Mouse (Mus musculus): ENCODE data around the gene Gsn. TPM values are rescaled to one million over a fixed set of nuclear protein-coding genes. Genes with fewer than 3 reads are reported as not detected.
A peak's percentile ranks its signal among the peaks of the same experiment; 100 is the strongest.

Gene Gsn
- polyA plus RNA-seq, 1 experiment from 2014 or later: 134 TPM

GRCm38 (mm10) chr2:35253751-35254150, 2.4 kb upstream of the Gsn start:
- ATAC-seq (ENCODE audit: insufficient read depth): no peak

GRCm38 (mm10) chr2:35255004-35255403, 1.2 kb upstream of the Gsn start:
- no peak overlapping the region for H3K9ac ChIP-seq
- peaks cover 21% of the 10 kb centered on the region for H3K4me1 ChIP-seq (replicated peaks)
- ATAC-seq (ENCODE audit: insufficient read depth): no peak
- no peaks in the 10 kb centered on the region for H3K36me3 ChIP-seq (replicated peaks)
- no peak overlapping the region for H3K4me2 ChIP-seq
- H3K9me3 ChIP-seq (replicated peaks): no peaks in the 10 kb centered on the region
- peaks cover 47% of the 10 kb centered on the region for H3K27me3 ChIP-seq
- 45% methylated on average over 5 of the region's 5 CpGs for WGBS (ENCODE audit: insufficient replicate concordance)
- H3K4me3 ChIP-seq (replicated peaks): no peak overlapping the region
- no peak overlapping the region for H3K27ac ChIP-seq (replicated peaks)

More at GRCm38 (mm10) chr2:35253751-35254150, 2.4 kb upstream of the Gsn start:
- 42% methylated on average over 4 of the region's 4 CpGs for WGBS (ENCODE audit: insufficient replicate concordance)
- Histone ChIP-seq H3K4me3 (replicated peaks) (no peak overlapping the region), H3K36me3 (replicated peaks) (no peaks in the 10 kb centered on the region), H3K9me3 (replicated peaks) (no peaks in the 10 kb centered on the region), H3K27ac (replicated peaks) (no peak overlapping the region), H3K27me3 (peaks cover 46% of the 10 kb centered on the region), H3K4me2 (no peak overlapping the region), H3K9ac (no peak overlapping the region), H3K4me1 (replicated peaks) (peaks cover 17% of the 10 kb centered on the region)

- Histone ChIP-seq H3K36me3 (replicated peaks) (no peaks in the 10 kb centered on the region), H3K9me3 (replicated peaks) (no peaks in the 10 kb centered on the region), H3K4me3 (replicated peaks) (no peak overlapping the region; the same call in 1 of the 2 replicates), H3K27me3 (peaks cover 47% of the 10 kb centered on the region), H3K27ac (replicated peaks) (no peak overlapping the region), H3K4me2 (no peak overlapping the region), H3K4me1 (replicated peaks) (peaks cover 21% of the 10 kb centered on the region), H3K9ac (no peak overlapping the region)
- ATAC-seq (ENCODE audit: insufficient read depth): no peak
- WGBS (ENCODE audit: insufficient replicate concordance): 58% methylated on average over 7 of the region's 7 CpGs
Observed at GRCm38 (mm10) chr2:35255462-35255861, 718 bp upstream of the Gsn start.

- Histone ChIP-seq H3K4me2 (peak overlapping the region; percentile 75), H3K4me1 (replicated peaks) (peaks cover 21% of the 10 kb centered on the region), H3K9ac (no peak overlapping the region), H3K27ac (replicated peaks) (no peak overlapping the region), H3K36me3 (replicated peaks) (no peaks in the 10 kb centered on the region), H3K27me3 (peaks cover 47% of the 10 kb centered on the region), H3K9me3 (replicated peaks) (no peaks in the 10 kb centered on the region), H3K4me3 (replicated peaks) (peak overlapping the region; percentile 55)
- WGBS (ENCODE audit: insufficient replicate concordance): 26% methylated on average over 8 of the region's 8 CpGs
- ATAC-seq (ENCODE audit: insufficient read depth): no peak
Observed at GRCm38 (mm10) chr2:35256932-35257331, 752 bp downstream of the Gsn start.

GRCm38 (mm10) chr2:35257886-35258285, 1.7 kb downstream of the Gsn start:
- H3K9ac ChIP-seq: no peak overlapping the region
- no peak overlapping the region for H3K27ac ChIP-seq (replicated peaks)
- ATAC-seq (ENCODE audit: insufficient read depth): no peak
- H3K36me3 ChIP-seq (replicated peaks): no peaks in the 10 kb centered on the region
- WGBS (ENCODE audit: insufficient replicate concordance): 43% methylated on average over 2 of the region's 2 CpGs
- H3K4me2 ChIP-seq: no peak overlapping the region
- H3K9me3 ChIP-seq (replicated peaks): no peaks in the 10 kb centered on the region
- peaks cover 47% of the 10 kb centered on the region for H3K27me3 ChIP-seq
- peaks cover 21% of the 10 kb centered on the region for H3K4me1 ChIP-seq (replicated peaks)
- H3K4me3 ChIP-seq (replicated peaks): no peak overlapping the region

- H3K27ac ChIP-seq (replicated peaks): no peak overlapping the region
Observed at GRCm38 (mm10) chr2:35258590-35258989, 2.4 kb downstream of the Gsn start.

GRCm38 (mm10) chr2:35259338-35260080, 3.3 kb downstream of the Gsn start:
- Histone ChIP-seq H3K4me2 (no peak overlapping the region), H3K27me3 (peaks cover 41% of the 10 kb centered on the region), H3K4me3 (replicated peaks) (no peak overlapping the region), H3K4me1 (replicated peaks) (peaks cover 21% of the 10 kb centered on the region), H3K36me3 (replicated peaks) (no peaks in the 10 kb centered on the region), H3K27ac (replicated peaks) (no peak overlapping the region), H3K9me3 (replicated peaks) (no peaks in the 10 kb centered on the region), H3K9ac (no peak overlapping the region)
- no peak for ATAC-seq (ENCODE audit: insufficient read depth)
- WGBS (ENCODE audit: insufficient replicate concordance): 21% methylated on average over 13 of the region's 13 CpGs

More at GRCm38 (mm10) chr2:35258590-35258989, 2.4 kb downstream of the Gsn start:
- 57% methylated on average over 4 of the region's 4 CpGs for WGBS (ENCODE audit: insufficient replicate concordance)
- no peak for ATAC-seq (ENCODE audit: insufficient read depth)
- Histone ChIP-seq H3K9me3 (replicated peaks) (no peaks in the 10 kb centered on the region), H3K4me2 (no peak overlapping the region), H3K27me3 (peaks cover 47% of the 10 kb centered on the region), H3K4me3 (replicated peaks) (no peak overlapping the region), H3K4me1 (replicated peaks) (peaks cover 21% of the 10 kb centered on the region), H3K9ac (no peak overlapping the region), H3K36me3 (replicated peaks) (no peaks in the 10 kb centered on the region)

- no peaks in the 10 kb centered on the region for H3K36me3 ChIP-seq (replicated peaks)
- no peak overlapping the region for H3K27ac ChIP-seq (replicated peaks)
- no peak overlapping the region for H3K4me2 ChIP-seq
- H3K9me3 ChIP-seq (replicated peaks): no peaks in the 10 kb centered on the region
- no peak overlapping the region for H3K9ac ChIP-seq
- 9% methylated on average over 1 of the region's 1 CpGs for WGBS (ENCODE audit: insufficient replicate concordance)
- H3K4me3 ChIP-seq (replicated peaks): no peak overlapping the region
- no peak for ATAC-seq (ENCODE audit: insufficient read depth)
- peaks cover 33% of the 10 kb centered on the region for H3K27me3 ChIP-seq
- peaks cover 21% of the 10 kb centered on the region for H3K4me1 ChIP-seq (replicated peaks)
Observed at GRCm38 (mm10) chr2:35260291-35260690, 4.1 kb downstream of the Gsn start.

GRCm38 (mm10) chr2:35264095-35264494, 7.9 kb downstream of the Gsn start:
- Histone ChIP-seq H3K9ac (no peak overlapping the region), H3K4me2 (no peak overlapping the region), H3K27me3 (no peaks in the 10 kb centered on the region), H3K36me3 (replicated peaks) (no peaks in the 10 kb centered on the region), H3K4me3 (replicated peaks) (no peak overlapping the region), H3K27ac (replicated peaks) (no peak overlapping the region), H3K4me1 (replicated peaks) (peaks cover 16% of the 10 kb centered on the region), H3K9me3 (replicated peaks) (no peaks in the 10 kb centered on the region)
- no peak for ATAC-seq (ENCODE audit: insufficient read depth)
- 15% methylated on average over 1 of the region's 1 CpGs for WGBS (ENCODE audit: insufficient replicate concordance)

GRCm38 (mm10) chr2:35265296-35265695, 9.1 kb downstream of the Gsn start:
- Histone ChIP-seq H3K9me3 (replicated peaks) (no peaks in the 10 kb centered on the region), H3K27me3 (no peaks in the 10 kb centered on the region), H3K9ac (no peak overlapping the region), H3K27ac (replicated peaks) (no peak overlapping the region), H3K4me2 (no peak overlapping the region), H3K4me1 (replicated peaks) (peaks cover 15% of the 10 kb centered on the region), H3K4me3 (replicated peaks) (no peak overlapping the region), H3K36me3 (replicated peaks) (no peaks in the 10 kb centered on the region)
- WGBS (ENCODE audit: insufficient replicate concordance): 45% methylated on average over 8 of the region's 8 CpGs
- ATAC-seq (ENCODE audit: insufficient read depth): no peak

GRCm38 (mm10) chr2:35265775-35266174, 9.6 kb downstream of the Gsn start:
- Histone ChIP-seq H3K27ac (replicated peaks) (no peak overlapping the region), H3K4me2 (no peak overlapping the region), H3K27me3 (no peaks in the 10 kb centered on the region), H3K9ac (no peak overlapping the region), H3K4me1 (replicated peaks) (peaks cover 15% of the 10 kb centered on the region), H3K4me3 (replicated peaks) (no peak overlapping the region), H3K36me3 (replicated peaks) (no peaks in the 10 kb centered on the region), H3K9me3 (replicated peaks) (no peaks in the 10 kb centered on the region)
- ATAC-seq (ENCODE audit: insufficient read depth): no peak
- 58% methylated on average over 8 of the region's 8 CpGs for WGBS (ENCODE audit: insufficient replicate concordance)
